Mouse (Mus musculus): ENCODE results near the gene Il21r.

Gene Il21r

DNA sequence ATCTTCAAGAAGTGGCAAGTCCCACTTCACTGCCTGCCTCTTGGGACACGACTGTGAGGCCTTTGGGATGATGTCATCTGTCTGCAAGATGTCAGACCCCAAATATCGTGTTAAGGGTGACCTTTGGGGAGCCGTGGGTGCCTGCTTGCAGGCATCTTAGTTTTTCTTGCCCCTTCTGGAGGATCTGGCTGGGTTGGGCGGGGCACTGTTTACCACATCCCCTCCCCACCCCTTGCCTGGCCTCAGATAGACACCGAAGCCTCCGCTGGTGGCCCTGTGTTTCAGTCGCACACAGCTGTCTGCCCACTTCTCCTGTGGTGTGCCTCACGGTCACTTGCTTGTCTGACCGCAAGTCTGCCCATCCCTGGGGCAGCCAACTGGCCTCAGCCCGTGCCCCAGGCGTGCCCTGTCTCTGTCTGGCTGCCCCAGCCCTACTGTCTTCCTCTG, at the start of gene Il21r:
Gene Il21r (plus strand): TSS at position 245 of the 447 bp plus-strand sequence.
- DNase-seq = peak in 1 of 2 experiments; percentile 41

- DNase-seq = no peak
These were observed 49.4 kb upstream of the Il21r start for GRCm38 (mm10) chr7:125553653-125554428.

- DNase-seq = no peak
These were observed 48.6 kb upstream of the Il21r start for GRCm38 (mm10) chr7:125554456-125555114.

DNA sequence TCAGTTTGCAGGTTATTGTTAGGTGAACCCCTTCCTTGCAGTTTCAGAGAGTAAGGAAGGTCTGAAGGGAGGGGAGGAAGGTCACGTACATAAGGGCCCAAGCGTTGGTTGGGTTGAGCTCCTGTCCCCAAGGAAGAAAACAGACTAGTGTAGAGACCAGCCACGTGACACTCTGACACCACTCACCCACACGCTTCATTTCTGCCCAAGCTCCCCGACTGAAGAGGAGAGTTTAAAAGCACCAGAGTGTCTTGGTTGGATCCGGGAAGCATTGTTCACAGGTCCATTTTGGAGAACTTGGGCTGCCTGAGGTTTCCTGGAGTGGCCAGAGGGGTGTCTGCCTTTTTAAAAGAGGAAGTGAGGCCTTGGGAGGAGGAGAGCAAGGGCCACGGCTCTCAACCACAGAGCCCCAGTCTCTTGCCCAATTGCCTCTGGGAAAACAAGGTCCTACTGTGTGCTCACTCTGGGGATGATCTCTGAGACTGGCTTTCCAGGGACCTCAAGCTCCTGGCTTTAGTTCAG, 47.8 kb upstream of the Il21r start:
- DNase-seq = peak in 1 of 2 experiments; percentile 63

GRCm38 (mm10) chr7:125556096-125556495, 47.1 kb upstream of the Il21r start:
- DNase-seq = no peak

DNA sequence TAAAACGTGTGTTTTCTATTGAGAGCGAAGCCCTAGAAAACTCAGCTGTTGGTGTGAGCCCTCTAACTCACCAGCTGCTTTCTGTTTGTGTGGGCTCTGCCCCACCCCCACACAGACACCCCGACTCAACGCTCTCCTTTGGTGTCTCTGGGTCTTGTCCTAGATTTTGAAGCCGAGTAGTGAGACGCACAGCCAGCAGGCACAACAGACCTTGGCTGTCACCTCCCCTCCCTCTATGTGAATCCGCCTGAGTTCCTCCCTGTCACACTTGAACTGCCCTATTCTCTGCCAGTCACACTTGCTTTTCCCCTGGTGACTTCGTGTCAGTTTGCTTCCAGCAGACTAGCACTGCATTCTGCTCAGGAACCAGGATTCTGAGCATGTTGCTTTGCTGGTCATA, 46.4 kb upstream of the Il21r start:
- DNase-seq = no peak

- DNase-seq = no peak
These were observed 44.8 kb upstream of the Il21r start for GRCm38 (mm10) chr7:125558401-125558945.

- DNase-seq = peak; percentile 62 to 74
These were observed 44.2 kb upstream of the Il21r start for GRCm38 (mm10) chr7:125558997-125559396.

GRCm38 (mm10) chr7:125559537-125559936, 43.7 kb upstream of the Il21r start:
- DNase-seq = no peak

- DNase-seq = peak; percentile 89 to 94
These were observed 43.0 kb upstream of the Il21r start for GRCm38 (mm10) chr7:125560146-125560785.

- DNase-seq = peak; percentile 95 to 98
These were observed 42.0 kb upstream of the Il21r start for GRCm38 (mm10) chr7:125561085-125561690.

GRCm38 (mm10) chr7:125562413-125562812, 40.8 kb upstream of the Il21r start:
- no peak for DNase-seq

DNA sequence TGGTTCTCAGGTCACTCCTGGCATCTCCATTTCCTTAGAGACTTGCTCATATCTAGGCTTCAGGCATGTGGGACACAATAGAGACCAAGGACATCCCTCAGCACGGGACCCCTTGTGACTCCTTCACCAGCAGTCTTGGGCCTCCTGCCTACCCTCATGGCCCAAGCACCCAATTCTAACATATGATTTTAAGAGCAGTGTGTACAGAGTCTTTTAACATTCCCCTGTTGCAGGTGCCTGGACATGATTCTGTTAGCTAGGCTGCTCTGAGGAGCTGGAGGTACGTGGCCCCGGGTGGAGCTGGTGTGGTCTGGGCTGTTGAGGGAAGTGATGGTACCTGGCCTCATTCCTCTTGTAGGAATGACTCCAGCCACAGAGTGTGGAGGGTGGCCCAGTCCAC, 40.1 kb upstream of the Il21r start:
- DNase-seq = no peak

DNA sequence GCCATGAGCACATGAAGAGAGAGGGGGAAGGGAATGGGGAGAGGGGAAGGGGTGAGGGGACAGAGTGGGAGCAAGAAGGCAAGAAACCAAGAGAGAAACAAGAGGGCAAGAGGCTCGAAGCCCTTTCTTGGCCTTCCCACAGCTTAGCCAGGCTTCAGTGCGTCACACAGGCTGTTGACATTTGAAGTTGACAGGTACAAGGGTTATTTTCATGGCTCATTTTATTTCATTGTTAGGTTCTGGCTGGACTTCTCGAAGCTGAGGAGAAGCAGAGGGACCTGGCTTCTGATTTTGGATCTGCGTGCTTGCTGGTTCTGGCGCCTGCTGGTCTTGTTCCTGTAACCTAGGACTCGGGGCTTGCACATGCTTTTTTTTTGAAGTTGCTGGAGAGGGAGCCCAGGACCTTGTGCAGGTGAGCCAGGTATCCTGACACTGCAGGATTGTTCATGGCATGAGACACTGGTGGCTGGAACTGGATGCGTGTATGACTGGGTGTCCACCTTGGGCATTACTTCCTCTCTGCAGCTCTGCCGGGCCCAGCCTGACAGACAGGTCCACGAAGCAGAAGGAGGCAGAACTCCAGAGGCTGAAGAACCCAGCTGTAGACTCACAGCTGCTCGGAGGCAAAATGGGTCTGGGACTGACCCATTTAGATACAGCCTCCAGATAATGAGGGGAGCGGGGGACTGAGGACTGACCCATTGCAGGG, 38.8 kb upstream of the Il21r start:
- DNase-seq = no peak

GRCm38 (mm10) chr7:125565516-125566285, 37.5 kb upstream of the Il21r start:
- no peak for DNase-seq

DNA sequence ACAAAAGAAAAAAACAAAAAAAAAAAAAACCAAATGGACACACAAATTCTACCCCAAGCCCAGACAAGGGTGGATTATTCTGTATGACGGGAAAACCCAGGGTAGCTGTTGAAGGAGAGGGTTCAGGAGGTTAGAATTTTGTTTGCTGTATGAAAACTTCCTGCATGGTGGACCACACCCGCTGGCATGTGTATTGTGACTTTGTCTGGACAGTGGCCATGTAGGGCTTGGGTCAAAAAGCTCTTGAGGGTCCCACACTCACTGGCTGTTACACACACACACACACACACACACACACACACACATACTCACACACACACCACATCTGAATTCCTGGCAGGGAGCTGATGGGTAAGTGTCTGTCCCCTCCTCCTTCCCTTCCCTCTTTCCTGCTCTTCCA, 36.8 kb upstream of the Il21r start:
- DNase-seq = peak; percentile 48 to 73

GRCm38 (mm10) chr7:125568888-125569287, 34.3 kb upstream of the Il21r start:
- no peak for DNase-seq

GRCm38 (mm10) chr7:125571891-125572290, 31.3 kb upstream of the Il21r start:
- no peak for DNase-seq

GRCm38 (mm10) chr7:125572737-125573136, 30.5 kb upstream of the Il21r start:
- DNase-seq = no peak

GRCm38 (mm10) chr7:125573849-125574248, 29.4 kb upstream of the Il21r start:
- DNase-seq = no peak

- no peak for DNase-seq
These were observed 28.4 kb upstream of the Il21r start for GRCm38 (mm10) chr7:125574832-125575231.
